Mouse (Mus musculus) macrophage (primary cell): Measurements from ENCODE around the gene Ifitm5. TPM values are rescaled to one million over a fixed set of nuclear protein-coding genes. Genes with fewer than 3 reads are reported as not detected.

ENCODE experiments used
- H3K27ac ChIP-seq: fragments of 350-480 bp; formaldehyde crosslinking; 2 replicates; pipeline ENCODE4 v1.9.0; 2021
- H3K36me3 ChIP-seq: fragments of 350-480 bp; formaldehyde crosslinking; 2 replicates; pipeline ENCODE4 v1.9.0; 2021; ENCODE audit errors: inconsistent target
- H3K4me3 ChIP-seq: fragments of 350-480 bp; formaldehyde crosslinking; 2 replicates; pipeline ENCODE4 v1.9.0; 2021; ENCODE audit errors: inconsistent target
- H3K79me2 ChIP-seq: fragments of 350-480 bp; formaldehyde crosslinking; 2 replicates; pipeline ENCODE4 v1.9.0; 2021; ENCODE audit errors: inconsistent target
- WGBS: methylation state at CpG from one replicate; pipeline ENCODE4 v1.1.7; 2026; ENCODE audit warnings: inconsistent platforms; ENCODE audit not compliant: missing documents; 5-methylcytosine and 5-hydroxymethylcytosine counted together
- polyA plus RNA-seq: library from polyadenylated mRNA; stranded (reverse); fragments of 250-400 nt; gene quantifications from 3 replicates; pipeline ENCODE4 v1.2.4, GENCODE M21; 2018; ENCODE audit warnings: inconsistent platforms

Gene Ifitm5
- polyA plus RNA-seq, 1 experiment from 2014 or later = 0.30 TPM

GRCm38 (mm10) chr7:140953800-140954732 is 4.0 kb upstream of the Ifitm5 start:
- Histone ChIP-seq H3K36me3 (peaks cover 16% of the 10 kb centered on the region), H3K27ac (peak overlapping the region; percentile 94), H3K79me2 (peaks cover 58% of the 10 kb centered on the region), H3K4me3 (peak overlapping the region; percentile 80)
- WGBS = 9% methylated on average over 15 of the region's 15 CpGs

- Histone ChIP-seq H3K36me3 (peaks cover 26% of the 10 kb centered on the region), H3K27ac (peak overlapping the region; percentile 94), H3K79me2 (peaks cover 58% of the 10 kb centered on the region), H3K4me3 (peak overlapping the region; percentile 80; the same call in 1 of the 2 replicates)
- WGBS = 43% methylated on average over 11 of the region's 11 CpGs
Observed at GRCm38 (mm10) chr7:140953133-140953532, 3.0 kb upstream of the Ifitm5 start.

- H3K36me3 ChIP-seq = peaks cover 26% of the 10 kb centered on the region
- no peak overlapping the region for H3K4me3 ChIP-seq
- H3K79me2 ChIP-seq = peaks cover 58% of the 10 kb centered on the region
- peak overlapping the region; percentile 94 for H3K27ac ChIP-seq
- 92% methylated on average over 7 of the region's 7 CpGs for WGBS
Observed at GRCm38 (mm10) chr7:140952441-140952840, 2.4 kb upstream of the Ifitm5 start.

GRCm38 (mm10) chr7:140951765-140952164 is 1.7 kb upstream of the Ifitm5 start:
- Histone ChIP-seq H3K4me3 (no peak overlapping the region), H3K36me3 (peaks cover 26% of the 10 kb centered on the region), H3K79me2 (peaks cover 58% of the 10 kb centered on the region), H3K27ac (no peak overlapping the region)
- WGBS = 89% methylated on average over 6 of the region's 6 CpGs

- peaks cover 30% of the 10 kb centered on the region for H3K36me3 ChIP-seq
- WGBS = 98% methylated on average over 8 of the region's 8 CpGs
Observed at GRCm38 (mm10) chr7:140951051-140951450, 960 bp upstream of the Ifitm5 start.

GRCm38 (mm10) chr7:140949255-140949654 is 836 bp downstream of the Ifitm5 start:
- peaks cover 44% of the 10 kb centered on the region for H3K36me3 ChIP-seq
- no peak overlapping the region for H3K27ac ChIP-seq
- 93% methylated on average over 6 of the region's 6 CpGs for WGBS
- H3K4me3 ChIP-seq = no peak overlapping the region
- peaks cover 41% of the 10 kb centered on the region for H3K79me2 ChIP-seq

More at GRCm38 (mm10) chr7:140951051-140951450, 960 bp upstream of the Ifitm5 start:
- Histone ChIP-seq H3K27ac (no peak overlapping the region), H3K79me2 (peaks cover 58% of the 10 kb centered on the region), H3K4me3 (no peak overlapping the region)

- Histone ChIP-seq H3K36me3 (peaks cover 44% of the 10 kb centered on the region), H3K27ac (no peak overlapping the region)
- 84% methylated on average over 8 of the region's 8 CpGs for WGBS
Observed at GRCm38 (mm10) chr7:140948161-140948560, 1.9 kb downstream of the Ifitm5 start.

GRCm38 (mm10) chr7:140946980-140947379 is 3.1 kb downstream of the Ifitm5 start:
- H3K4me3 ChIP-seq = no peak overlapping the region

More at GRCm38 (mm10) chr7:140948161-140948560, 1.9 kb downstream of the Ifitm5 start:
- Histone ChIP-seq H3K79me2 (peaks cover 40% of the 10 kb centered on the region), H3K4me3 (no peak overlapping the region)

GRCm38 (mm10) chr7:140946311-140946710 is 3.8 kb downstream of the Ifitm5 start:
- peaks cover 21% of the 10 kb centered on the region for H3K79me2 ChIP-seq
- H3K27ac ChIP-seq = no peak overlapping the region
- peaks cover 44% of the 10 kb centered on the region for H3K36me3 ChIP-seq
- 91% methylated on average over 10 of the region's 10 CpGs for WGBS
- H3K4me3 ChIP-seq = no peak overlapping the region

More at GRCm38 (mm10) chr7:140946980-140947379, 3.1 kb downstream of the Ifitm5 start:
- no peak overlapping the region for H3K27ac ChIP-seq
- H3K36me3 ChIP-seq = peaks cover 44% of the 10 kb centered on the region
- 10% methylated on average over 5 of the region's 7 CpGs for WGBS
- H3K79me2 ChIP-seq = peaks cover 28% of the 10 kb centered on the region

- no peak overlapping the region for H3K4me3 ChIP-seq
- peaks cover 11% of the 10 kb centered on the region; the same call in 1 of the 2 replicates for H3K79me2 ChIP-seq
- 95% methylated on average over 5 of the region's 5 CpGs for WGBS
- no peak overlapping the region for H3K27ac ChIP-seq
- peaks cover 40% of the 10 kb centered on the region for H3K36me3 ChIP-seq
Observed at GRCm38 (mm10) chr7:140945247-140945646, 4.8 kb downstream of the Ifitm5 start.

- 100% methylated on average over 7 of the region's 7 CpGs for WGBS
- Histone ChIP-seq H3K36me3 (peaks cover 30% of the 10 kb centered on the region), H3K79me2 (peaks cover under 1% of the 10 kb centered on the region; the same call in 1 of the 2 replicates), H3K4me3 (no peak overlapping the region), H3K27ac (no peak overlapping the region)
Observed at GRCm38 (mm10) chr7:140944236-140944635, 5.9 kb downstream of the Ifitm5 start.

GRCm38 (mm10) chr7:140943356-140943755 is 6.7 kb downstream of the Ifitm5 start:
- no peak overlapping the region for H3K27ac ChIP-seq

GRCm38 (mm10) chr7:140942811-140943210 is 7.3 kb downstream of the Ifitm5 start:
- Histone ChIP-seq H3K36me3 (peaks cover 19% of the 10 kb centered on the region; the same call in 1 of the 2 replicates), H3K27ac (peak overlapping the region; percentile 98), H3K4me3 (no peak overlapping the region), H3K79me2 (no peaks in the 10 kb centered on the region)
- 86% methylated on average over 10 of the region's 10 CpGs for WGBS

More at GRCm38 (mm10) chr7:140943356-140943755, 6.7 kb downstream of the Ifitm5 start:
- Histone ChIP-seq H3K79me2 (no peaks in the 10 kb centered on the region), H3K4me3 (no peak overlapping the region), H3K36me3 (peaks cover 21% of the 10 kb centered on the region; the same call in 1 of the 2 replicates)
- WGBS = 81% methylated on average over 4 of the region's 4 CpGs

- Histone ChIP-seq H3K36me3 (peaks cover 19% of the 10 kb centered on the region; the same call in 1 of the 2 replicates), H3K79me2 (no peaks in the 10 kb centered on the region), H3K4me3 (peak overlapping the region; percentile 45), H3K27ac (peak overlapping the region; percentile 98)
- 52% methylated on average over 9 of the region's 9 CpGs for whole genome bisulfite sequencing
Observed at GRCm38 (mm10) chr7:140942341-140942740, 7.8 kb downstream of the Ifitm5 start.
